Mouse (Mus musculus) layer of hippocampus, postnatal 14 days (tissue): ENCODE results near the gene Trim7. TPM values are rescaled to one million over a fixed set of nuclear protein-coding genes. Genes with fewer than 3 reads are reported as not detected.
"Not testable (repeated sequence)": the region's sequence is repeated elsewhere in the genome, so short reads cannot be mapped to it uniquely, and the experiment has no call there.

Source experiments
- DNase-seq, 2 experiments: peaks; one replicate each; pipeline ENCODE4 v3.0.0; 2021 to 2022; ENCODE audit warnings: low spot score in 2 of 2, mixed read lengths in 1 of 2
- total RNA-seq, 2 experiments: library from RNA; stranded (reverse); gene quantifications; 2 replicates each; pipeline ENCODE4 v1.2.3; 2021

Trim7 gene
- total RNA-seq, 2 experiments from 2014 or later: 2.4 to 3.3 TPM

GRCm38 (mm10) chr11:48845244-48845815 is 19.4 kb downstream of the Trim7 start:
- no peak for DNase-seq

- not testable (repeated sequence) for DNase-seq
These were observed 20.4 kb downstream of the Trim7 start for GRCm38 (mm10) chr11:48846362-48846761.

GRCm38 (mm10) chr11:48846881-48847280 is 20.9 kb downstream of the Trim7 start:
- no peak for DNase-seq

DNA sequence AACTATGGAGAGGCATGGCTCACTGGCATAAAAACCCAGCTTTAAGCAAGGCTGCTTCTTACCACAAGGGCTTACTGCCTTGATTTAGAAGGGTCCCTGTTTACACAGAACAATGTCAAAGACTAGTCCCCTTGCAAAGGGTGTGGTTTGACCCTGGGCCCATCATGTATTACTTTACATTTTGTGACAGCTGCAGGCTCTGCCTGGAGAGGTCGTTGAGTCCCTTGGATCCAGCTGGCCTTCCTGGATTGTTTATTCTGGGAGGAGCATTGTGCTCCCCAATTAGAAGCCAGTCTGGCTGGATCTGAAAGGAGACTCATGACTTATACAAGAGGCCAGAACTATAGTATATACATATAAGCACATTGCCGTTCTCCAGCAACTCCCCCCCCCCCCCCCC is 24.3 kb downstream of the Trim7 start:
- no peak for DNase-seq

DNA sequence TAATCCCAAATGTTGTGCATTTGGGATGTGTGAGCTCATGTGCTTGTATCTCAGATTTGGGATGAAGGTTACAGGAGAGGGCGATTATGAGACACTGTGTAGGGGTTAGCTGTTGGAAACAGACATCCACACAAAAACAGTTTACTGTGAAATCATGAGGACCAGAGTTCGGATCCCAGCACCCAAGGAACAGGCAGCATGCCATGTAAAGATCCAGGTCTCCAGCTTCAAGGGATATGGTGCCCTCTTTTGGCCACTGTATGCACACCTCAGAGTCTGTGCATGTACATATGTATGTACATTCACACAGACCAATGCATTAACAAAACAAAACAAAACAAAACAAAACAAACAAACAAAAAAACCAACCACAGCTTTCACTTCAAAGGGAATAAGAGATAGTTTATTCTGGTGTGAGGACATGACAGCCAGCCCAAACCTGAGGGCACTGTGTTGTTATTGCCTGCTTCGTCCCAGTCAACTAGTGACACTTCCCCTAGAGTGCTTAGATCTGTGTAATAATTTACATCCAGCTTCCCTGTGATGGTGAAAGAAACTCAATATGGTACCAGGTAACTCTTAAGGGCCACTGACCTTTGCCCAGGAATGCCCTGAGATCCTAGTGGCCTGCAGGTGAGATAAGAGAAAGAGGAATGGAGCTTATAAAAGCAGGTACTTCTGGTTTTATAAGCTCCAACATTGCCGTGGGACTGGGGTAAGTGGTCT is 25.5 kb downstream of the Trim7 start:
- no peak for DNase-seq

GRCm38 (mm10) chr11:48852190-48852589 is 26.2 kb downstream of the Trim7 start:
- no peak for DNase-seq

DNA sequence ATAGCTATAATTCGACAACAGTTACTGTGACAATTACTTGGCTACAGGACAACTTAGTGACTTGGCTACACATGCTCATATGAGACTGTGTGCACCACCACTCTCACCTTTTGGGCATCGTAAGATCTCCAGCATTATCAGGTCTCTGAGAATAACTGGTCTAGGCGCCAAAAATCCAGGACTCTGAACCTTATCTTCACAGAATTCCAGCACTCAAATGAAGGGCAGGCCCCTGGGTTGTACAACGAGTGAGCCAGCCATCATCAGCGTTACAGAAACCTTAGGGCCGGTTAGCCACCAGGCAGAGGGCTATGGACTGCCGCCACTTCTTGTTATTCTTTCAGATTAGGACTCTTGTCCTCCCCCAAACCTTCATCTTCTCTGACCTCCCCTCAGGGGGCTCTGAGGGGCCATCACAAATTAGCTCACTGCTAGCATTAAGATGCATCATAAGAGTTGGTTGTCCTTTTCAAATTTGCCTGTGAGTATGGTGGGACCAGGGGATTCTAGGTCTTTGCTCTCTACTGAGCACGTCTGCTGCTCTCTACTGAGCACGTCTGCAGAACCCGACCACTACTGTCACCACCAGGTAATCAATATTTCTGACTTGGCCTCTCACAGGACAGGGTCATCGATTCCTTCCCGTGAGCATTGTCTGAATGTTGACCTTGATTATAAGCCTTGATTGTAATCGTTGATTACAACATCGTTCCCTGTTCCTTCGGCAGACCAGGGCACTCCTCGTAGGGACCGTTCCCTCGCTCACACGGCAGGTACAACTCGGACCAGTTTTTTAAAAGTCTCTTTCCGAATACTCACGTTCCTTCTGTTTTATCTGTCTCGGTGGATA is 26.9 kb downstream of the Trim7 start:
- DNase-seq: peak in 1 of 2 experiments; percentile 12

DNA sequence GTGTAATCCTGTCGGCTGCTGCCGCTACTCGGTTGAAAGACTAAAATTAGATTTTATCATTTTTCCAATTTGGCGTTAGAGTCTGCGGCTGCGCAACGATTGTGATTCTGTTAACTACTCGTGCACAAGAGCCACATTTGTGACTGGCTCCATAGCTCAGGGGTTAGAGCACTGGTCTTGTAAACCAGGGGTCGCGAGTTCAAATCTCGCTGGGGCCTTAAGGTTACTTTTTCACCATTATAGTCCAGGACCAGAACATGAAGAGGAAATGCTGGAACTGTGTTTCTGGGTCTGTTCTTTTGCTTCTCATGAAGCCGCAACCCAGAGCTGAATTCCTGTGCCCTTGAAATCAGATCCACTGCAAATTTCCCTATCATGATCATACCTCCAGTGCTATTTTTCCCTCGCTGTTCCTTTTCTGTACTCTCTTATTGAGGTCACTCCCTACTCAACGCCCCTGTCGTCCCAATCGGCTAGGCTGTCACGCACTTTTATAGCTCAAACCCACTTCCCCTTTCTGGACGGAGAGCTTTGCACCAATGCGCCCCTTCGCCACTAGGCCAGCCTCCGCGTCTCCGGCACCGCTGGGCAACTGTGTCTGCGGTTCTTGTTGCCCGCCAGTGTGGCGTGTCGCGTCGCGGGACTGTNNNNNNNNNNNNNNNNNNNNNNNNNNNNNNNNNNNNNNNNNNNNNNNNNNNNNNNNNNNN is 27.7 kb downstream of the Trim7 start:
- DNase-seq: peak; percentile 91 to 94

- peak in 1 of 2 experiments; percentile 73 for DNase-seq
These were observed 33.1 kb downstream of the Trim7 start for GRCm38 (mm10) chr11:48859014-48859413.

DNA sequence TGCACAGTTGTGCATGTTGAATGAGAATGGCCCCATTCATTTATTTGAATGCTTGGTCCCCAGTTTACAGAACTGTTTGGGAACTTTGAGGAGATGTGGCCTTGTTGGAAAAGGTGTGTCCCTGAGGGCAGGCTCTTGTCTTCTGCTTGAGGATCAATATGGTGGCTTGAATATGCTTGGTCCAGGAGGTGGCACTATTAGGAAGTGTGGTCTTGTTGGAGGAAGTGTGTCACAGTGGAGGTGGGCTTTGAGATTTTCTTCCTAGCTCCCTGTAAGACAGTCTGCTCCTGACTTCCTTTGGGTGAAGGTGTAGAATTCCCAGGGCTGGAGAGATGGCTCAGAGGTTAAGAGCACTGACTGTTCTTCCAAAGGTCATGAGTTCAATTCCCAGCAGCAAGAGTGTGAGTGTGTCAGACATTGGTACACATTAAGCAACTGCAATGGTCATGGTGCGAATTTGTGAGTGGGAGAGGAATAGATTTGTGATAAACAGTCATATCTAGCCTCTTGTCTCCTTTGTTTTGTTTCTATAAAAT is 36.9 kb downstream of the Trim7 start:
- no peak for DNase-seq

DNA sequence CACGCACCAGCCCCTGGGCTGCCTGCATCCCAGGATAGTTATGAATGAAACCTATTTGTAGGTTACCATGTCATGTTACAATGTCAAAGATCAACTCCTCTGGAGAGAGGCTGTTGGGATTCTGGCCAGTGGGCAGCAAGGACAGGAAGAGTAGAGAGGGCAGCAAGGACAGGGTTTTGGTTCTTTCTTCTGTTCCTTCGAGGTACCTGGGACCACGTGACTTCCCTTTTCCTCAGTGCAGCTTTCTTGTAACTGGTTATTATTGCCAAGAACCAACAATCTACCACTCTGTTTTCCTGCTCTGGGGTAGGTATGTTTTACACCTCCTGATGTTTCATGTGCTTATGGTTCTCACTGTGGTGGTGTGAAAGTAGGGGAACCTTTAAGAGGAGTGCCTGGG is 37.9 kb downstream of the Trim7 start:
- no peak for DNase-seq

DNA sequence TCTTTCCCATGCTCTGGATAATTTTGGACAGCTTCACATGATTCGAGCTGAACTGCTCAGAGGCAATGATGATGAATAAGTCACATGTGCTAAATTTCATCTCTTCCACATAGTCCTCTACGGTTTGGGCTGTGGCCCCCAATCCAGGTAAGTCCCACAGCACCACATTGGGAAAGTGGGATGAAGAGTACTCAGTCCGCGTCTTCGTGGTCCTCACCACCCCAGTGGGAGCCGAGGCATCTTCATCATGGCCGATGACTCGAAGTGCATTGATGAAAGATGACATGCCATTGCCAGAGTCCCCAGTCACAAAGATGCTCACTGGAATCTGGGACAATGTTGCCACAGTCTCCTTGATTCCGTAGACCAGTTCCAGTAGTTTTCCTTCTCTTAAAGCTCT is 40.5 kb downstream of the Trim7 start:
- DNase-seq: no peak

- no peak for DNase-seq
These were observed 43.6 kb downstream of the Trim7 start for GRCm38 (mm10) chr11:48869380-48870110.

- DNase-seq: no peak
These were observed 44.8 kb downstream of the Trim7 start for GRCm38 (mm10) chr11:48870781-48871180.

DNA sequence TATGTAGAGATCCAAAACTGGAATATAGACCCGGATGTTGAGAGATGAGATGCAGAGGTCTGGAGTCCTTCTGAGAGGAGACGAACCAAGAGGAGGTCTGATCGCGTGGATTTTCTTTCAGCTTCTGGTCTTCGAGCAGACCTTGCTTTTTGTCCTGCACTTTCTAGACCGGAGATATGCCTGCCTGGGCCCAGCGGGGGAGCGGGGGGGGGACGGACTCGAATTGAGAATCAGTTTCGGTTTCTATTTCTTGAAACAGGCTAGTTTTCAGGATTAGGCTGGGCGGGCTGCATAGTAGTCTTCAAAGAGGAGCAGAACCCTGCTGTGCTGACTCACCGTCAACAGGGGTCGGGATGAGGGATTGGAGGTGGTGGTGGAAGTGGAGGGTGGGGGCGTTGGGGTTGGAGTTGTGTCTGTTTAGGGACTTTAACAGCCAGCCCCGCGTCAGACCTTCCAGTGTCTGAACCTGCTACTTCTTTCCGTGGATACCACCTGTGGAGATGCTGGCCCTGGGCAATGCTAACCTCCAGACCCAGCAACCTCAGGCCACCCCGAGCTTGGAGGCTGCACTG is 45.3 kb downstream of the Trim7 start, which contains the start of gene Irgm1:
Irgm1 (minus strand) TSS at position 483 of the 572 bp plus-strand sequence.
- DNase-seq: peak; percentile 17 to 29

- peak; percentile 40 to 49 for DNase-seq
These were observed 46.0 kb downstream of the Trim7 start for GRCm38 (mm10) chr11:48871817-48872541.

DNA sequence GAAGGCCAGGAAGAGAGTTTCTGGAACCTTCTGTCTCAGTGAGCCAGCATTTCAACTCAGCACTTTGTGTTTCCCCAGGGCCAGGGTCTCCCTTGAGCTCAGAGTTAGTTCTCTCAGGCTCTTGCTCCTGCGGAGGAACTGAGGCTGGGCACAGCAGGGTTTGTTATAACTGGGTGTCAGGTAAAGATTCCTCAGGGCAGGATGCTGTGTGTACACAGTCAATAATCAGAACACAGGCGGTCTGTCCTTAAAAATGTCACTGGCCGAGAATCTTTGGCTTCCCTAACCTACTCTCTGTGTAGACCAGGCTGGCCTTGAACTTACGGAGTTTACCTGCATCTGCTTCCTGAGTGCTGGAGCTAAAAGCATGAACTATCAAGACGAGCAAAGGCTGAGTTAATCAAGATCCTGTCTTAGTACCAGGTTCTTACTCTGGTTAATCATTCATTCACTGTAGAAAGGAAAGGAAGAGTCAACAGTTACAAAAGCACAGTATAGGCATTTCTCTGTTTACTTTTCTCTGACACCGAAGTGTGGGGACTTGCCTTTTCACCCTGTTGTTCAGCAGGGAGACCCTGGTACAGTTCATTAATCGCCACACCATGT is 46.9 kb downstream of the Trim7 start:
- DNase-seq: no peak

- no peak for DNase-seq
These were observed 47.8 kb downstream of the Trim7 start for GRCm38 (mm10) chr11:48873591-48874290.
